Mouse (Mus musculus) forebrain, embryonic 15.5 days (tissue): ENCODE data around the gene Adcy2. TPM values are rescaled to one million over a fixed set of nuclear protein-coding genes. Genes with fewer than 3 reads are reported as not detected.

Source experiments
- ATAC-seq: fragments of 200-750 bp; cut with Nextera tagmentation; replicated peaks from 2 replicates; pipeline ENCODE4 v1.8.0; 2017; ENCODE audit warnings: mild to moderate bottlenecking, moderate TSS enrichment, moderate library complexity
- H3K27ac ChIP-seq: fragments of 300-500 bp; sonication (generic); replicated peaks from 2 replicates; pipeline ENCODE4 v1.5.1; 2015; ENCODE audit warnings: mild to moderate bottlenecking, inconsistent platforms
- H3K27me3 ChIP-seq: fragments of 300-500 bp; sonication (generic); 2 replicates; pipeline ENCODE4 v1.6.1; 2015; ENCODE audit warnings: inconsistent platforms
- H3K36me3 ChIP-seq: fragments of 300-500 bp; sonication (generic); 2 replicates; pipeline ENCODE4 v1.6.1; 2015; ENCODE audit warnings: mild to moderate bottlenecking, inconsistent platforms
- H3K4me1 ChIP-seq: fragments of 300-500 bp; sonication (generic); 2 replicates; pipeline ENCODE4 v1.6.1; 2015; ENCODE audit warnings: inconsistent platforms
- H3K4me2 ChIP-seq: fragments of 300-500 bp; sonication (generic); replicated peaks from 2 replicates; pipeline ENCODE4 v1.6.1; 2015; ENCODE audit warnings: mild to moderate bottlenecking, inconsistent platforms
- H3K4me3 ChIP-seq: fragments of 300-500 bp; sonication (generic); 2 replicates; pipeline ENCODE4 v1.5.1; 2015; ENCODE audit warnings: mild to moderate bottlenecking, inconsistent platforms
- H3K9ac ChIP-seq: fragments of 300-500 bp; sonication (generic); replicated peaks from 2 replicates; pipeline ENCODE4 v1.6.1; 2015; ENCODE audit warnings: mild to moderate bottlenecking, inconsistent platforms
- H3K9me3 ChIP-seq: fragments of 300-500 bp; sonication (generic); 2 replicates; pipeline ENCODE4 v1.6.1; 2016; ENCODE audit warnings: inconsistent platforms
- WGBS: fragments of 180-500 bp; shearing (Covaris S2); methylation state at CpG from one replicate; pipeline ENCODE4 v1.1.7; 2015; ENCODE audit warnings: mixed read lengths; 5-methylcytosine and 5-hydroxymethylcytosine counted together
- polyA plus RNA-seq: library from polyadenylated mRNA; unstranded; fragments of >200 nt; fragmentation: Nextera tagmentation; extraction: Ambion mirVana; gene quantifications from 2 replicates; pipeline ENCODE4 v1.2.1, GENCODE M21; 2015

Adcy2 gene
- polyA plus RNA-seq, 1 experiment from 2014 or later: 4.2 TPM

DNA sequence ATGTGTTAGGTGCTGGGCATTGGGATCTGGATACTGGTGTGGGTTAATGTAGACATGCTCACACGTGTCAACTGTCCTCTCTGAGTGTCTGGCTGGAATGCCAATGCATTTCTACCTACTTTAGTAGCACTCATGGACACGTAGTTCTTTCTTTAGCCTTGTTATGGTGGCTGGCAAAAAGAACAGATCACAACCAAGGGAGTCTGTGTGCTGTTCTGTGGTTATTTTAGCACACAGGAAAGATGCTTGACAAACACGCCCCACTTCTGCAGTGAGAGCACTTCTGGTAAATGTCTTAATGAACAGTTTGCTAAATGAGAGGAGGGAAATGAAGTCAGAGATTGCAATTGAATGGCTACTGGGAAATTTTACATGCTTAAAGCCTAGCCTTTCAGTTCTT, 151.1 kb downstream of the Adcy2 start:
- 77% methylated on average over 3 of the region's 3 CpGs for WGBS
- Histone ChIP-seq H3K4me2 (no peak overlapping the region), H3K36me3 (no peaks in the 10 kb centered on the region), H3K4me3 (no peak overlapping the region), H3K9ac (no peak overlapping the region), H3K9me3 (no peaks in the 10 kb centered on the region), H3K27me3 (no peaks in the 10 kb centered on the region), H3K27ac (no peak overlapping the region), H3K4me1 (no peaks in the 10 kb centered on the region)
- no peak for ATAC-seq

DNA sequence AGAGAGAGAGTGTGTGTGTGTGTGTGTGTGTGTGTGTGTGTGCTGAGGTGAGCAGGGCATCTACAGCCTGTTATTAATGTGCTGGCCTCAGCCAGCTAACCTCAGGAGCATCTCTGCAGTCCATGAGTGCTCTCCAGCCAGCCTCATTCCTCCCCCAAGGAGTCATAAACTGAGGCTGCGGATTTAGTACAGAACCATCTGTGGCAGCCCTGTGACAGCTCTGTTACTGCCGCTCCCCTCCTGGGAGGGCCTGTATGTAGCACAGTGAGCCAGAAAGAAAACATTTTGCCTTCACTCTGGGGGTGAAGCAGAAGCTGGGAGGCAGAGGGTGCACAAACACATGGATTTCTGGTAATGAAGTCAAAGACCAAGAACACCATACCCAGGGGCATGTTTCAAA, 159.8 kb downstream of the Adcy2 start:
- H3K4me3 ChIP-seq: no peak overlapping the region
- peaks cover 6% of the 10 kb centered on the region; the same call in 1 of the 2 replicates for H3K4me1 ChIP-seq
- H3K9me3 ChIP-seq: no peaks in the 10 kb centered on the region
- no peak overlapping the region for H3K27ac ChIP-seq
- 55% methylated on average over 2 of the region's 2 CpGs for WGBS
- no peak overlapping the region for H3K9ac ChIP-seq
- H3K27me3 ChIP-seq: no peaks in the 10 kb centered on the region
- ATAC-seq: no peak
- no peaks in the 10 kb centered on the region for H3K36me3 ChIP-seq
- H3K4me2 ChIP-seq: no peak overlapping the region

DNA sequence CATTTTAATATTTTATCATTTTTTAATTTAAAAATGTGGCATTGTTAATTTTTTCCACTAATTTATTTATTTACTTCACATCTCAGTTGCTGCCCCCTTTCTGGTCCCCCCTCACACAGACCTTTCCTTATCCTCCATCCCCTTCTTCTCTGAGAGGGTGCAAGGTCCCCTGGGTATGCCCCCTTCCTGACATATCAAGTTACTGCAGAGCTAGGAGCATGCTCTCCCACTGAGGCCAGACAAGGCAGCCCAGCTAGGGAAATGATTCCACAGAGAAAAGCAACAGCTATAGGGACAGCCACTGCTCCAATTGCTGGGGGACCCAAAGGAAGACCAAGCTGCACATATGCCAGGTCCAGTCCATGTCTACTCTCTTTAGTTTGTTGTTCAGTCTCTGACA, 163.2 kb downstream of the Adcy2 start:
- no peak overlapping the region for H3K4me3 ChIP-seq
- no peaks in the 10 kb centered on the region for H3K36me3 ChIP-seq
- peaks cover 6% of the 10 kb centered on the region; the same call in 1 of the 2 replicates for H3K4me1 ChIP-seq
- H3K27me3 ChIP-seq: no peaks in the 10 kb centered on the region
- ATAC-seq: no peak
- no peaks in the 10 kb centered on the region for H3K9me3 ChIP-seq
- no peak overlapping the region for H3K27ac ChIP-seq
- no peak overlapping the region for H3K4me2 ChIP-seq
- no peak overlapping the region for H3K9ac ChIP-seq

DNA sequence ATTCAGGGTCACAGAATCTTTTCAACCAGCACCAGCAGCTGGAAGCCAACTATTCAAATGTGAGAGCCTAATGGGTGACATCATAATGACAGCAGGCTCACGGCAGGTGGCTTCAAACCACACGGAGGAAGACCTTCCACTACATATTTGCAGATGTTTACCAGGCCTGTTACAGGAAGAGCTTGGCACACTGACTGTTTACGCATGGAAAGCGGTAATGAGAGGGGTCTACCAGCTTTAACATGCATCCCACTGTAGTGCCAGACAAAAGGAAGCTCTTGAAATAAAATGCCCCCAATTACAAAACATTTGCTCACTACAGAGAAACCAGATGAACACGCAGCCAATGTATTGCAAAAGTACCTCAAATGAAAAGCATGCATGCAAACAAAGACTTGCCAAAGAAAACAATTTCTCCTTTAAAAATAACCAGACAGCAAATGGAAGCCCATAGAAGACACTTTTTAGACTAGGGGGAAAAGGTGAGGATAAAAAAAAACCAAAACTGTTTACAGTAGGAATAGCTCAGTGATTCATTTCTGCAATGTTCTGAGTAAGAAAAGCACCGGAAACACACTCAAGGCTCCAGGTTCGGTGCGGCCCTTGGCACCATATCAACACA, 163.8 kb downstream of the Adcy2 start:
- Histone ChIP-seq H3K27ac (peak overlapping the region; percentile 27; the same call in 1 of the 2 replicates), H3K36me3 (no peaks in the 10 kb centered on the region), H3K4me1 (peaks cover 6% of the 10 kb centered on the region; the same call in 1 of the 2 replicates), H3K4me2 (no peak overlapping the region), H3K27me3 (no peaks in the 10 kb centered on the region), H3K4me3 (no peak overlapping the region), H3K9me3 (no peaks in the 10 kb centered on the region), H3K9ac (no peak overlapping the region)
- ATAC-seq: peak; percentile 64; the same call in 1 of the 2 replicates
- 53% methylated on average over 8 of the region's 8 CpGs for WGBS

GRCm38 (mm10) chr13:68832141-68832540, 167.2 kb downstream of the Adcy2 start:
- Histone ChIP-seq H3K4me1 (peaks cover 6% of the 10 kb centered on the region; the same call in 1 of the 2 replicates), H3K9ac (no peak overlapping the region), H3K27ac (no peak overlapping the region), H3K36me3 (no peaks in the 10 kb centered on the region), H3K4me3 (no peak overlapping the region), H3K9me3 (no peaks in the 10 kb centered on the region), H3K27me3 (no peaks in the 10 kb centered on the region), H3K4me2 (no peak overlapping the region)
- 86% methylated on average over 5 of the region's 5 CpGs for WGBS
- ATAC-seq: no peak

GRCm38 (mm10) chr13:68830030-68830759, 169.1 kb downstream of the Adcy2 start:
- no peaks in the 10 kb centered on the region for H3K9me3 ChIP-seq
- 79% methylated on average over 6 of the region's 6 CpGs for WGBS
- no peak for ATAC-seq

DNA sequence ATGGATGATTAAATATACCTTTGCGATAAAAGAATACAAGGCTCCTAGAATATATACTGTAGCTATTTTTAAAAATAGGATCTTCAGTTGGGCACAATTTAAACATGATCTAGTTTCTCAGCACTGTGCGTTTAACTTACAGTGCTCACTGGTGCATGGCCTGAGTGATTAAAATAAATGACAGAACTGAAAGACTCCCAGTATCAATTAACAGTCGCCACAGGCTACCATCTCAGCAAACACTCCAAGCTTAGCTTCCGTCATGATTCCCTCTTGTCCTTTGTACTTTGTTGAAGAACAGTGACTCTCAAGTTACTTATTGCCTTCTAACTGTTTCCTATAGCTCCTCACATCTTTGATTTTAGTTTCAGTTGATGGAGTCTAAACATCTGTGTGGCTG, 170.9 kb downstream of the Adcy2 start:
- Histone ChIP-seq H3K9me3 (no peaks in the 10 kb centered on the region), H3K9ac (no peak overlapping the region), H3K27ac (no peak overlapping the region), H3K27me3 (no peaks in the 10 kb centered on the region), H3K36me3 (no peaks in the 10 kb centered on the region), H3K4me2 (no peak overlapping the region), H3K4me1 (no peaks in the 10 kb centered on the region), H3K4me3 (no peak overlapping the region)
- WGBS: 67% methylated on average over 4 of the region's 4 CpGs
- ATAC-seq: no peak

More at GRCm38 (mm10) chr13:68830030-68830759, 169.1 kb downstream of the Adcy2 start:
- no peaks in the 10 kb centered on the region for H3K4me1 ChIP-seq
- no peak overlapping the region for H3K27ac ChIP-seq
- no peaks in the 10 kb centered on the region for H3K36me3 ChIP-seq
- H3K27me3 ChIP-seq: no peaks in the 10 kb centered on the region
- H3K4me2 ChIP-seq: no peak overlapping the region
- H3K4me3 ChIP-seq: no peak overlapping the region
- H3K9ac ChIP-seq: no peak overlapping the region

GRCm38 (mm10) chr13:68826461-68826860, 172.9 kb downstream of the Adcy2 start:
- no peaks in the 10 kb centered on the region for H3K4me1 ChIP-seq
- no peaks in the 10 kb centered on the region for H3K36me3 ChIP-seq
- no peak for ATAC-seq
- no peaks in the 10 kb centered on the region for H3K9me3 ChIP-seq
- no peaks in the 10 kb centered on the region for H3K27me3 ChIP-seq
- no peak overlapping the region for H3K27ac ChIP-seq
- H3K9ac ChIP-seq: no peak overlapping the region
- no peak overlapping the region for H3K4me3 ChIP-seq
- WGBS: 86% methylated on average over 1 of the region's 1 CpGs
- no peak overlapping the region for H3K4me2 ChIP-seq

DNA sequence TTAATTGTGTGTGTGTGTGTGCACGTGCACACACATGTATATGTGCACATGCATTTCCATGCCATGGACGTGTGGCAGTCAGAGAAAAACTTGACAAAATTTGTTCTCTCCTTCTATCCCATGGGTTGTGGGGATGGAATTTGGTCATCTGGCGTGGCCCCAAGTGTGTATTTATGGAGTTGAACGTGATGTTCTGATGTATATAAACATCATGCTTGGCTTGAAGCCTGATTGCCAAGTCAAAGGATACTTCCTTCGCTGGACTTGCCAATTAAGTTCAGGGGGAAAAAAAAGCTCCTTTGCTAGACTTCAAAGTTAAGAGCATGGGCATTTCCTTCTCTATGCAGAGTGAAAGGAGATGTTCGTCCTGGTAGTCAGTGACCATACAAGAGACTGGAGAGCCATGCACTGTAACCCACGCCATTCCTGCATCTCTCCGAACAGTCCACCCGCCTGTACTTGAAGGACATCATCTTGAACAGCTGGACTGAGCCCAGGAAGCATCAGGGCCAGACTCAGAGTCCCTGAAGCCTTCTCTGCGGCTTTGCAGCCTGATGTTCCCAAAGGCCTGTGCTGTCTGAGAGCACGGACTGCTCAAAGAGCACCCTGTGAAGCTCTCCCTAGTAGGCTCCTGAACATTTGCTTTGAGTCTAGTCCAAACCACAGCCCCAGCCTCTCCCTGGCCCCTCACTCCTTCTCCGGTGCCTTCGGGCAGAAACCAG, 178.3 kb downstream of the Adcy2 start:
- H3K9me3 ChIP-seq: no peaks in the 10 kb centered on the region
- no peak overlapping the region for H3K27ac ChIP-seq
- no peak overlapping the region for H3K4me2 ChIP-seq
- no peak overlapping the region for H3K9ac ChIP-seq
- H3K27me3 ChIP-seq: no peaks in the 10 kb centered on the region
- WGBS: 87% methylated on average over 13 of the region's 13 CpGs
- no peak for ATAC-seq
- no peak overlapping the region for H3K4me3 ChIP-seq
- H3K4me1 ChIP-seq: no peaks in the 10 kb centered on the region
- no peaks in the 10 kb centered on the region for H3K36me3 ChIP-seq

- WGBS: 71% methylated on average over 4 of the region's 4 CpGs
- ATAC-seq: peak; percentile 55; the same call in 1 of the 2 replicates
- Histone ChIP-seq H3K9ac (no peak overlapping the region), H3K36me3 (no peaks in the 10 kb centered on the region), H3K4me1 (no peaks in the 10 kb centered on the region), H3K4me2 (no peak overlapping the region), H3K27ac (no peak overlapping the region), H3K9me3 (no peaks in the 10 kb centered on the region), H3K4me3 (no peak overlapping the region), H3K27me3 (no peaks in the 10 kb centered on the region)
These were observed 183.4 kb downstream of the Adcy2 start for GRCm38 (mm10) chr13:68815704-68816477.

DNA sequence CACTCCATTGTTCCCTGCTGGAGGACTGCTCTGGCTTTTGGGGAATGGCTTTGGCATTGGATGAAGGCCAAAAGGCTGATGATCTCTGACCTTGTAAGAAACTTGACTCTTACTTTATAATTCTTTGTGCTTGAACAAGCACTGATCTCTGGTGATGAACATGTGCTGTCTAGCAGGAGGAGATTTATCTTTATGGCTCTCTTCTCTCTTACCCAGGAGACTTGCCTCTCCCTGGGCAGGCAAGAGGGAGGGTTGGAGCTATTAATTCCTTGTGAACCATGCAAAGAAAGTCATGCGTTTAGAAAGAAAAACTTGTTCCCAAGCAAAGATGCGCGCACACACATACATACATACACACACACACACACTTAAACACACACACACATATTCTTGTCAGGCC, 188.2 kb downstream of the Adcy2 start:
- Histone ChIP-seq H3K9ac (no peak overlapping the region), H3K36me3 (no peaks in the 10 kb centered on the region), H3K27me3 (no peaks in the 10 kb centered on the region), H3K4me1 (no peaks in the 10 kb centered on the region), H3K4me3 (no peak overlapping the region), H3K27ac (no peak overlapping the region), H3K4me2 (no peak overlapping the region), H3K9me3 (no peaks in the 10 kb centered on the region)
- WGBS: 91% methylated on average over 3 of the region's 3 CpGs
- ATAC-seq: no peak

DNA sequence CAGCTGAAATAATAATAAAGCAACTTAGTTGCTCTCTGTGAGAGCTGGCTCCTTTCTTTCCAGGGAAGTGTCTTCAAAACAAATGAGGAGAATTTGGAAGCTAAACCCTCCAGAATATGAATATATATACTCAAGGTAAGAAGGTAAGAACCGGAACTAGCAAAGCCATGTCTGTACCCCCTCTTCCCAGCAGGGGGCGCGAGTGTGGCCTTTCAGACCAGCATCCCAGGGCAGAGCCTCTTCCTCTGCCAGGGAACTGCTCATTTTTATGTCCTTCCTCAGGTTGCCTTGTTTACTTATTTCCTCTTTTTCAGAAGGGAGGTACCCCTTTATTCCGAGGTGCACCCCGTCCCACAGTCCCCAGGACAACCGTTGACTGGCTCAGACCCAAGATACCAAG, 199.6 kb downstream of the Adcy2 start:
- WGBS: 65% methylated on average over 6 of the region's 6 CpGs
- no peak for ATAC-seq

More for the DNA sequence above, 199.6 kb downstream of the Adcy2 start:
- no peak overlapping the region for H3K9ac ChIP-seq
- no peaks in the 10 kb centered on the region for H3K4me1 ChIP-seq
- no peak overlapping the region for H3K4me2 ChIP-seq
- no peak overlapping the region for H3K4me3 ChIP-seq
- H3K36me3 ChIP-seq: no peaks in the 10 kb centered on the region
- no peak overlapping the region for H3K27ac ChIP-seq
- H3K27me3 ChIP-seq: no peaks in the 10 kb centered on the region
- H3K9me3 ChIP-seq: no peaks in the 10 kb centered on the region
